Mouse (Mus musculus) hindbrain, embryonic 11.5 days (tissue): ENCODE results near the gene Cyb5r3. TPM values are rescaled to one million over a fixed set of nuclear protein-coding genes. Genes with fewer than 3 reads are reported as not detected.

Experiments
- ATAC-seq: fragments of 200-750 bp; cut with Nextera tagmentation; 2 replicates; pipeline ENCODE4 v1.8.0; 2017; ENCODE audit warnings: mild to moderate bottlenecking, moderate TSS enrichment, moderate library complexity; ENCODE audit not compliant: low FRiP score
- DNase-seq: peaks from one replicate; pipeline ENCODE4 v3.0.0-alpha.2; 2015; ENCODE audit warnings: low spot score
- H3K27ac ChIP-seq: fragments of 300-500 bp; sonication (generic); 2 replicates; pipeline ENCODE4 v1.5.1; 2014; ENCODE audit warnings: mild to moderate bottlenecking, low read depth, low read length
- H3K27me3 ChIP-seq: fragments of 300-500 bp; sonication (generic); 2 replicates; pipeline ENCODE4 v1.6.1; 2014; ENCODE audit warnings: mild to moderate bottlenecking, low read length, moderate library complexity, mixed read lengths; ENCODE audit not compliant: control insufficient read depth, insufficient read depth
- H3K36me3 ChIP-seq: fragments of 300-500 bp; sonication (generic); 2 replicates; pipeline ENCODE4 v1.6.1; 2014; ENCODE audit warnings: mild to moderate bottlenecking, low read length, moderate library complexity, mixed read lengths; ENCODE audit not compliant: control insufficient read depth, insufficient read depth
- H3K4me1 ChIP-seq: fragments of 300-500 bp; sonication (generic); replicated peaks from 2 replicates; pipeline ENCODE4 v1.6.1; 2014; ENCODE audit warnings: low read length, mixed read lengths; ENCODE audit not compliant: control insufficient read depth, insufficient read depth
- H3K4me2 ChIP-seq: fragments of 300-500 bp; sonication (generic); replicated peaks from 2 replicates; pipeline ENCODE4 v1.6.1; 2014; ENCODE audit warnings: mild to moderate bottlenecking, low read depth, low read length
- H3K4me3 ChIP-seq: fragments of 300-500 bp; sonication (generic); 2 replicates; pipeline ENCODE4 v1.5.1; 2014; ENCODE audit warnings: low read depth, low read length
- H3K9ac ChIP-seq: fragments of 300-500 bp; sonication (generic); 2 replicates; pipeline ENCODE4 v1.6.1; 2014; ENCODE audit warnings: low read depth, low read length
- H3K9me3 ChIP-seq: fragments of 300-500 bp; sonication (generic); 2 replicates; pipeline ENCODE4 v1.6.1; 2016; ENCODE audit warnings: low read length; ENCODE audit not compliant: control insufficient read depth
- WGBS: fragments of 180-500 bp; shearing (Covaris S2); extraction: QIAGEN DNeasy Blood & Tissue Kit; methylation state at CpG from one replicate; pipeline ENCODE4 v1.1.7; 2014; 5-methylcytosine and 5-hydroxymethylcytosine counted together
- polyA plus RNA-seq: library from polyadenylated mRNA; unstranded; fragments of >200 nt; fragmentation: Nextera tagmentation; extraction: Ambion mirVana; gene quantifications from 2 replicates; pipeline ENCODE4 v1.2.1, GENCODE M21; 2014

The Cyb5r3 gene
- polyA plus RNA-seq, 1 experiment from 2014 or later: 205 TPM

GRCm38 (mm10) chr15:83171712-83172481 lies 495 bp downstream of the Cyb5r3 start:
- WGBS: under 1% methylated on average over 66 of the region's 67 CpGs
- peaks cover 4% of the 10 kb centered on the region; the same call in 1 of the 2 replicates for H3K4me1 ChIP-seq
- ATAC-seq: peak; percentile 96

GRCm38 (mm10) chr15:83170956-83171659 lies 1.3 kb downstream of the Cyb5r3 start:
- Histone ChIP-seq H3K9me3 (no peaks in the 10 kb centered on the region), H3K9ac (peak overlapping the region; percentile 84), H3K36me3 (no peaks in the 10 kb centered on the region), H3K4me3 (peak overlapping the region; percentile 70), H3K4me2 (peak overlapping the region; percentile 84), H3K27ac (0 out of 2 replicates have a peak overlapping the region, but pooled peaks have one; percentile 66), H3K27me3 (no peaks in the 10 kb centered on the region), H3K4me1 (peaks cover 4% of the 10 kb centered on the region; the same call in 1 of the 2 replicates)
- no peak for DNase-seq
- WGBS: 63% methylated on average over 8 of the region's 8 CpGs
- ATAC-seq: no peak

More at GRCm38 (mm10) chr15:83171712-83172481, 495 bp downstream of the Cyb5r3 start:
- no peaks in the 10 kb centered on the region for H3K9me3 ChIP-seq
- H3K9ac ChIP-seq: peak overlapping the region; percentile 84
- H3K27me3 ChIP-seq: no peaks in the 10 kb centered on the region
- no peaks in the 10 kb centered on the region for H3K36me3 ChIP-seq
- H3K4me2 ChIP-seq: peak overlapping the region; percentile 84
- peak; percentile 100 for DNase-seq
- peak overlapping the region; percentile 70 for H3K4me3 ChIP-seq
- H3K27ac ChIP-seq: peak overlapping the region; percentile 66

DNA sequence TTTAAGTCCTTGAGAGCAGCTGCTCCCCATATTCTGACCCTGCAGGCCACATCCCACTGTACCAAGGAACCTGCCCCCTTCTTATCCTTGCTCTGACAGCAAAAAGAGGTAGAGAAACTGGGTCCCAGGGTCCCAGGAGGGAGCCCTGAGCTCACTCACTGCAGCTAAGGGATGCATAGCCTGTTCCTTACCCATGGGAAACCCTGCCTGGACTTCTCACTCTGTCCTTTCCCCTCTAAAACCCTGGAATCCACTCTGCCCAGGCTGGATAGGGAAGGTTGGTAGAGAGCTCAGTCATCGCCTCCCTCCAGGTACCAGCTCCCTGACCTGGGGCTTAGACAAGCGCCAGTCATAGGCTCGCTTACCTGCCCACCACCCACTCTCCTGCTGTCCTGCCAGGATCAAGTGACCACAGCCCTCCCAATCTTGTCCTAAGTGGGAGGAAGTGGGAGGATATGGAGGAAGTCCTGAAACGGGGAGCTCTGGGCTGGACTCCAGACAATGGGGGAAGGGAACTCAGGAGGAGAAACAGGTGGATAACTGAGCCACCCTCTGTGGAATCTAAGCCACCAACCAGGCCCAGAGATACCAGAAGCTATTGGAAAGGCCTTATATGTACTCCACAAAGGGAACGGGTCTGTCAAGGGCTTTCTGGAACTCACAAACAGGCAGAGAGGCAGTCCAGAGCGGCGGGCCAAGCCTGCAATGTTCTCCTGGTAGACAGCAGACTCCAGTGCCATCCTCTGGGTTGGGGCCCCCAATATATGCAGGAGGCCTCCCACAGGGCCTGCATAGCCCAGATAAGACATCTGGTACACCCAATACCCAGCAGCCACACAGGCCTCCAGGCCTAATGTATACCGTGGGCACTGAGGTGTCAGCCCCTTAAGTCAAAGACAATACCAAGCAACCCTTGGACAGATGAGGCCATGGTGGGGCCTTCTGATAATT lies 2.3 kb downstream of the Cyb5r3 start:
- no peak for ATAC-seq
- Histone ChIP-seq H3K9ac (peak overlapping the region; percentile 3; the same call in 1 of the 2 replicates), H3K4me2 (no peak overlapping the region), H3K36me3 (no peaks in the 10 kb centered on the region), H3K27me3 (no peaks in the 10 kb centered on the region), H3K4me3 (no peak overlapping the region), H3K4me1 (peaks cover 4% of the 10 kb centered on the region; the same call in 1 of the 2 replicates), H3K27ac (no peak overlapping the region), H3K9me3 (no peaks in the 10 kb centered on the region)
- 87% methylated on average over 8 of the region's 8 CpGs for WGBS
- DNase-seq: no peak

DNA sequence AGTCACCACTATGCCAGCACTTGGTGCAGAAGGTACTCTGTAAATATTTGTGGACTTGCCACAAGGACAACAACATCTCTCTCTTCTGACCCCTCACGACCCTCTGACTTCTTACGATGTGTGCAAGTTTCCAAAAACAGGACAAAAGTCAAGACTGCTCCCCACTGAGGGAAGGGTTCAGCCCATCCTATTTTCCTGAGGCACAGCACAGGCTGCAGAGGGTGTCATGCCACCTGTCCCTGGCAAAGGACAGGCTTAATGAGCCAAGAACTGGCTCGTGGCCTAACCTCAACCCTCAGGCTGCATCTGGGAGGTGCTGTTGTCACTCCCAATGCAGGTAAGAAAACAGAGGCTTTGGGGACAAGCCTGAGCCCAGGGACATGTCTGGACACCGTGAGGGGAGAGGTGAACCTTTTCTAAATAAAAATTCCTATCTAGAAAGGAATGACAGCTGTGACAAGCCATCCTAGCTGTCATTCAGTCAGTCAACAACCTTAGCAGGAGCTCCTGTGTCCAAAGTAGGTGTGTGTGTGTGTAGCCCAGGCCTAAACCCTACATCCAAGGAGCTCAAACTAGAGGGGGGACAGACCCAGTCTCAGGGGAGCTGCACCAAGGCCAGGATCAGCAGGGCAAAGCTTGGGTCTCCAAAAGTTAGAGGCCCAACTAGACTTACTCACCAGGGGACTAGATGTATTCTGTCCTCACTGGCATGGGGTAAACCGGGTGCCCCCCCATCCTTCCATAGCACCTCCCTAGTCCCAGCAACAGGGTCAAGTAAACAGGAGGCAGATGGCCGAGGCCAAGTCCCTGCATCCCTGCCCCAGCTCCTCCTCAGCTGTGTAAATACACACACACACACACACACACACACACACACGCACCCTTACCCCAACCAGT lies 3.3 kb downstream of the Cyb5r3 start:
- no peak for ATAC-seq
- Histone ChIP-seq H3K27me3 (no peaks in the 10 kb centered on the region), H3K36me3 (no peaks in the 10 kb centered on the region), H3K4me2 (no peak overlapping the region), H3K4me3 (no peak overlapping the region), H3K9ac (no peak overlapping the region; the same call in 1 of the 2 replicates), H3K9me3 (no peaks in the 10 kb centered on the region), H3K4me1 (peaks cover 4% of the 10 kb centered on the region; the same call in 1 of the 2 replicates), H3K27ac (no peak overlapping the region)
- DNase-seq: no peak
- 70% methylated on average over 7 of the region's 7 CpGs for WGBS

GRCm38 (mm10) chr15:83168311-83168710 lies 4.1 kb downstream of the Cyb5r3 start:
- H3K27me3 ChIP-seq: no peaks in the 10 kb centered on the region
- peaks cover 4% of the 10 kb centered on the region; the same call in 1 of the 2 replicates for H3K4me1 ChIP-seq
- H3K4me3 ChIP-seq: no peak overlapping the region
- H3K27ac ChIP-seq: no peak overlapping the region
- no peak for DNase-seq
- no peak for ATAC-seq
- 88% methylated on average over 3 of the region's 3 CpGs for WGBS
- no peak overlapping the region for H3K4me2 ChIP-seq
- no peaks in the 10 kb centered on the region for H3K9me3 ChIP-seq
- H3K36me3 ChIP-seq: no peaks in the 10 kb centered on the region
- no peak overlapping the region for H3K9ac ChIP-seq

DNA sequence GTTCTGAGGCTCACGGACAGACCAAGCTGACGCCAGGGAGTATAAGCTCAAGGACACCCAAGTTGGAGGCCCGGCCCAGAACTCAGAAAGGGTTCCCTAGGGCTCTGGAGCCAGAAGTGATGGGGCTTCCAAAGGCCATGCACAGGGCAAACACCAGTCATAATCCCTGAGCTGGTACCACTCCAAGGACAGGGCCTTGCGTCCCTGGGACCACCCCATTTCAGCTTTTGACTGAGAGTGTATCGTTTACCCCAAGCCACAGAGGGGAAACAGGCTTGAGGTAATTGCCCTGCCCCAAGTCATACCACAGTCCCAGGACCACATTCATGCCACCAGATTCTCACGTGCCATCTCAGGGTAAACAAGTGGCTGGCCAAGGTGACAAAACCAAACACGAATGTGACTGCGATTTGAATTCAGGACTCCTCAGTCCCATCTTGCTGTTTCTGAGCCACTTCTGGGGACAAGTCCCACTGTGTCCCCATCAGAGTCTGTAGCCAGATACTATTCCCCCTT lies 4.8 kb downstream of the Cyb5r3 start:
- H3K9ac ChIP-seq: no peak overlapping the region
- no peaks in the 10 kb centered on the region for H3K36me3 ChIP-seq
- H3K27ac ChIP-seq: no peak overlapping the region
- ATAC-seq: no peak
- 90% methylated on average over 8 of the region's 8 CpGs for WGBS
- no peak overlapping the region for H3K4me3 ChIP-seq
- no peak overlapping the region for H3K4me2 ChIP-seq
- H3K4me1 ChIP-seq: 0 out of 2 replicates have a peak, but pooled peaks cover 4% of the 10 kb centered on the region
- no peaks in the 10 kb centered on the region for H3K27me3 ChIP-seq
- no peak for DNase-seq
- H3K9me3 ChIP-seq: no peaks in the 10 kb centered on the region

DNA sequence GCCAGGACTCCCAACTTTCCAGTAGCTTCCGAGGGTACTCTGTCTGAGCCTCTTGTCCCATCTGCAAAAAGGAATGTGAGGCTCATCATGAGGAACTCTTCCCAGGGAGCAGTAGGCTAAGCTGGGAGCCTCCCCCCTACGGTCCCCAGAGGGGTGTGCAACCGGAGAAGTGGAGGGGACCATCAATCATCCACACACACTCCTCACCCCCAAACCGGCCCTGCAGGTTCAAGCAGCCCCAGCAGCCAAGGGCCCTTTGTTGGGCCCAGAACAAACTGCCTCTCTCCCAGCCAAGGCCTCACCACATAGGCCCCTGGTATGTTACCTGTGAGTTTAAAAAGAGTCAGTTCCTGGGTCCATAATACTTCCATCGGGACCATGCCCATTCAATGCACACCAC lies 5.3 kb downstream of the Cyb5r3 start:
- H3K36me3 ChIP-seq: no peaks in the 10 kb centered on the region
- no peak overlapping the region for H3K9ac ChIP-seq
- H3K4me2 ChIP-seq: no peak overlapping the region
- no peaks in the 10 kb centered on the region for H3K27me3 ChIP-seq
- H3K9me3 ChIP-seq: no peaks in the 10 kb centered on the region
- no peak overlapping the region for H3K4me3 ChIP-seq
- ATAC-seq: no peak
- 71% methylated on average over 5 of the region's 5 CpGs for WGBS
- no peak for DNase-seq
- 0 out of 2 replicates have a peak, but pooled peaks cover 4% of the 10 kb centered on the region for H3K4me1 ChIP-seq
- H3K27ac ChIP-seq: no peak overlapping the region
